Mouse (Mus musculus) heart, adult 2 months (tissue): Measurements from ENCODE around the gene Smurf1.

Source experiments
- CTCF ChIP-seq: fragments of 200-600 bp; IDR thresholded peaks from 2 replicates; pipeline ENCODE4 v1.8.1; 2022; ENCODE audit warnings: antibody characterized with exemption, mild to moderate bottlenecking, moderate library complexity
- EP300 ChIP-seq: fragments of 200-500 bp; IDR thresholded peaks from 2 replicates; pipeline ENCODE4 v1.6.1; 2011; ENCODE audit warnings: low read depth, low read length, control low read depth; ENCODE audit not compliant: insufficient read depth
- POLR2A ChIP-seq: fragments of 200-500 bp; IDR thresholded peaks from 2 replicates; pipeline ENCODE4 v1.6.1; 2011; ENCODE audit warnings: mild to moderate bottlenecking, low read depth, low read length, control low read depth; ENCODE audit not compliant: insufficient read depth

GRCm38 (mm10) chr5:144963817-144964261 lies 1.8 kb downstream of the Smurf1 start:
- TF ChIP-seq CTCF (no peak), POLR2A (no peak), EP300 (no peak)
